Mouse (Mus musculus): Measurements from ENCODE around the gene Yipf3.

DNA sequence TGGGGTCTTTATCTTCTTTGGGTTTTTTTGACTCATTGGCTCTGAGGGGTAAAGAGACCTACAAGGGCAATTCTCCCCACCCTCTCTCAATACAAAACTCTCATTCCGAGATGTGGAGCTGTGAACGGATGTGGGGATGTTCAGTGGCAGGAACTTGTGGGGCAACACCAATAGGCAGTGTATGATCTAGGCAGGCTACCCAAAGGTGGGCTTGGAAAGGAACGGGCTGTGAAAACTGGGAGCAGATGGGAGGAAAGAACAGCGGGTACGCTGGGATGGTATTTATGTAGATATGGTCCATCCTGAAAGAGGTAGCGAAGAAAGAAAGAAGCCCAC lies 49.1 kb downstream of the Yipf3 start:
- TF ChIP-seq CTCF (IDR thresholded peaks at IDR 0.05; ENCODE audit: insufficient read depth, low read depth, low read length) (no peak), POLR2A (IDR thresholded peaks at IDR 0.05; ENCODE audit: insufficient read depth, low read depth, low read length) (no peak)
